Mouse (Mus musculus): ENCODE data around the gene Ano8.

DNA sequence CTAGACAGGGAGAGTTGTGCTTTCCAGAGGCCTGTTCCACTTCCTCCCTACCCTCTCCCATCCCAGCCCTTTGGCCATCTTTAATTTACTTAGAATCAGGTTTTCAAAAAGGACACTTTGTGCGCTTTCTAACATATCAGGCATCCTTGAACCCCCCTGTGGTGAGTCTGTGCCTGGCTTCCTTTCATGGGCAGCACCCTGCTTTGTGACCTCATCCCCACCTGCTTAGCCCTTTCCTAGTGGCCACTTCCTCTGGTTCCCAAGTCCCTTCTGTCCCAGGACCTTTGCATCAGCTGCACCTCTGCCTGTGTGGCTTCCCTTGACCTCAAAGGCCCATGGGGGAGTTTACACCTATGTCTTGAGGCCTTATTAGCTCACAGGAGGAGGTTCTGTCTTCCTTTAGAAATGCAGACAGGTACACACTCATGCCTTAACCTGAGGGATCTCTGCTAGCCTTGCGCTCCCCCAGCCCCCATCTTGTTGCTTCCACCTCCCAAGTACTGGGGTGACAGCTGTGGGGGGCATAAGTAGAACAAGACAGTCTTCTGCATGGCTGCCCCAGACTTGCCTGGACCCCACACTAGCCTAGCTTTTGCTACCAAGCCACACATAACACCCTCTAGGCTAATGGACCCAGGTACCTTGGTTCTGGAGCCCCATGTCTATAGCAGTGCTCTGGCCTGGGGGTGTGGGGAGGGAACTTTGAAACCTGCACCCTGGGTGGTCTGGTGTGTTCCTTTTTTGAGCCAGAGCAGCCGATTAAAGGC lies 15.4 kb downstream of the Ano8 start:
- TF ChIP-seq CHD2 (IDR thresholded peaks at IDR 0.05; ENCODE audit: low read depth, low read length) (no peak), HCFC1 (IDR thresholded peaks at IDR 0.05; ENCODE audit: borderline replicate concordance, insufficient read depth, low read length) (no peak), ZC3H11A (IDR thresholded peaks at IDR 0.05; ENCODE audit: borderline replicate concordance, low read depth, low read length) (no peak), ZNF384 (IDR thresholded peaks at IDR 0.05; ENCODE audit: low read depth, low read length) (no peak), MAFK (IDR thresholded peaks at IDR 0.05; ENCODE audit: insufficient read depth, low read depth, low read length) (no peak)
